Mouse (Mus musculus) ovary, adult 18-20 months (tissue): ENCODE data around the gene Rpap1.
"Not testable (repeated sequence)": the region's sequence is repeated elsewhere in the genome, so short reads cannot be mapped to it uniquely, and the experiment has no call there.

Experiments
- DNase-seq: peaks from one replicate; pipeline ENCODE4 v3.0.0; 2022; ENCODE audit warnings: low spot score, mixed read lengths

The Rpap1 gene

DNA sequence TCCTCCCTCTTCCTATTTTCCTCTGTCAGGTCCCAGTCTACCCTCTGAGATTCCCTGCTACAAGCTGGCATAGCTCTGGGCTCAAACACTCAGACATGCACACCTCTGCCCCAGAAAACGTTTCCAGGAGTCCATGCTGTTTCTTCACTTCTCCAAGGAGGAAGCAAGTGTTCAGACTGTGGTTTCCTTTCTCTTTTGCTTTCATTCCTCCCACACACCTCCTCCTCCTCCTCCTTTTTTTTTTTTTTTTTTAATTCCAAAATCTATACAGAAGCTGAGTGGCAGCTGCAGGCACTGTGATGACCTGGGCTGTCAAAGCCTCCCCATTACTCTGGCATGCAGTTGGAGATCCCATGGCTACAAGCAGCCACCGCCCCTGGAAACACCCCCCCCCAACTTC lies 46.8 kb downstream of the Rpap1 start:
- no peak for DNase-seq

DNA sequence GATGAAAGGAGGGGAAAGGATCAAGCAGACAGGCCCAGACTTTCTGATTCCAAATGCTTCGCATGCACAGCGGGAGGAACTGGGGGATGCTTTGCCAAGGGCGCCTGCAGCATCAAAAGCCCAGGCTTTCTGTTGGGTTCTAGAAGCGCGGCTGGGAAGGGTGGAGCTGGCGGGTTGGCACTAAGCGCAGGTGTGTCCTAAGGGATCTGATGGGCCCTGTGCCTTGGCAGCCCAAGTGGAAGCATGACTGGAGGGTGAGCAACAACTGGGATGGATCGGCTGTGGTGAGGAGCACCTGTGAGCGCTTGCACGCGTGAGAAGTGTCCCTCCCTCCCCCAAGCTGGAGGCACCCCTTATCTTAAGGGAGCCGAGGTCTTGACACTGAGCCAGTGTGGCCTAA lies 50.2 kb downstream of the Rpap1 start:
- DNase-seq, result no peak

DNA sequence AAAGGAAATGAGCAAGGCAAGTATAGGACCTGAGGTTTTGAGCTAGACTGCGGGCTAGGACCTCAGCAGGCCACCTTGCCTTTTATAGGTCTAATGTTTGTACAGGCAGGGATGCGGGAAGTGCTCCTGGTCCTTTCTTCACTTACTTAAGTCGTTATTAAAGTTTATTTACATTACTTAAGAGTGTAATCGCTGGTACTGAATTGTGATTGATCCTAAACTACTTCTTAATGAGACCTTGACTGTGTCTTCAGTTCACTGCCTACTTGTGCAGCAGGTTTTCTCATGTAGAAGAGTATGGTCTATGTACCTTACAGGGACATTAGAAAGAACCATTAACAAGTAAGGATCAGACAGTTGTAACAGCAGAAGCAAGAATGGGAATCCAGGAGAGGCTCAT lies 56.6 kb downstream of the Rpap1 start:
- DNase-seq, result no peak

DNA sequence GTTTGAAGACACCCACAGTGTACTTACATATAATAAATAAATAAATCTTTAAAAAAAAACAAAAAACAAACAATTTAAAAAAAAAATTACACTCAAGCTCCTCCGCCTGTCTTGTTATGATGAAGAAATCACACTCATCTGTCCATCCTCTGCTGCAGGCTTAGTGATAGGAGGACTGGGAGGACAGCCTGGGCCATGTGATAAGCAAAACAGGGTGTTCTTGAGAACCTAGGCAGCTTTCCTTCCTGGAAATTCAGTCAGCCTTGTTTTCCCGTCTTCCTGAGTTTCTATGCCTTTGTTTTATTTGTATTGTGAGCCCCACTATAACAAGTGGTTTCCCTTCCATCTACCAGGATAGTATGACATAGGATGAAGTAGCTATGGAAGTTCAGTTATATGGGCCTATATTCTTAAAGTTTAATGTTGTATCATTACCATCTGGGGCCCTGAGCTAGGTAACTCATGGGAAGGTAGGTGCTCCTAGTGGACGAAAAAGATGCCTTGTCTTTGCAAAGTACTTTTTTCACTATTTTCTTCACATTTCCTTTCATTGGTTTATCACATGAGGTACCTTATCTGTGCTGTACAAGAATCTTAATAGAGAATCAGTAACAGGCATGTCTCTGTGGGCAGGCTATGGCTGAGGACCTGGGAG lies 59.4 kb downstream of the Rpap1 start:
- no peak for DNase-seq

DNA sequence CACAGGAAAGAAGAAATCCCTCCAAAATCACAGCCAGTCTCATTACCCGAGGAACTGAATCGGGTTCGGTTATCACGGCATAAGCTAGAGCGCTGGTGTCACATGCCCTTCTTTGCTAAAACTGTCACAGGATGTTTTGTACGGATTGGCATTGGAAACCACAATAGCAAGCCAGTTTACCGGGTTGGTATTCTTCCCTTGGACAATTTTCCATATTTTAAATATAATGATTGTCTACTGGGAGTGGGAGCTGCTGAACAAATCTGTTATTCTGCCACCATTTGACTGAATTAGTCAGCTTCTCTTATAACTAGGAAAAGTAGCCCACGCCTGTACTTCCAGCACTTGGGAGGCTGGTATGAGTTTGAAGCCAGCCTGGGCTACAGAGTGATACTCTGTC lies 66.3 kb downstream of the Rpap1 start:
- DNase-seq, result no peak

DNA sequence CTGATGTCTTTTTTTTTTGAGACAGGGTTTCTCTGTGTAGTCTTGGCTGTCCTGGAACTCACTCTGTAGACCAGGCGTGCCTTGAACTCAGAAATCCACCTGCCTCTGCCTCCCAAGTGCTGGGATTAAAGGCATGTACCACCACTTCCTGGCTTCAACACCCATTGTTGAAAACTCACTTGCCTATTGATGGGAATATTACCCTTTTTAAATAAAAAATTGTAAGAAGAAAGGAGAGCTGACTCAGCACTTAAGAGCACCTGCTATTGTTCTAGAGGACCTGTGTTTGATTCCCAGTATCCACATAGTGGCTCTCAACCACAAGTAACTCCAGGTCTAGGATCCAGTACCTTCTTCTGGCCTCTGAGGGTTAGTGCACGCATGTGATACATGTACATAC lies 71.5 kb downstream of the Rpap1 start:
- DNase-seq, result not testable (repeated sequence)
